Mouse (Mus musculus) limb, embryonic 13.5 days (tissue): Measurements from ENCODE around the gene Hint1. TPM values are rescaled to one million over a fixed set of nuclear protein-coding genes. Genes with fewer than 3 reads are reported as not detected.

Experiments
- ATAC-seq: fragments of 200-750 bp; cut with Nextera tagmentation; 2 replicates; pipeline ENCODE4 v1.8.0; 2017; ENCODE audit warnings: low read depth, moderate number of reproducible peaks, moderate TSS enrichment; ENCODE audit not compliant: low FRiP score
- H3K27ac ChIP-seq: fragments of 300-500 bp; sonication (generic); 2 replicates; pipeline ENCODE4 v1.5.1; 2015; ENCODE audit warnings: inconsistent platforms, mild to moderate bottlenecking, moderate library complexity
- H3K27me3 ChIP-seq: fragments of 300-500 bp; sonication (generic); 2 replicates; pipeline ENCODE4 v1.6.1; 2015; ENCODE audit warnings: mild to moderate bottlenecking, inconsistent platforms
- H3K36me3 ChIP-seq: fragments of 300-500 bp; sonication (generic); 2 replicates; pipeline ENCODE4 v1.6.1; 2015; ENCODE audit warnings: inconsistent platforms, mild to moderate bottlenecking, moderate library complexity
- H3K4me1 ChIP-seq: fragments of 300-500 bp; sonication (generic); 2 replicates; pipeline ENCODE4 v1.6.1; 2015; ENCODE audit warnings: inconsistent platforms
- H3K4me2 ChIP-seq: fragments of 300-500 bp; sonication (generic); replicated peaks from 2 replicates; pipeline ENCODE4 v1.6.1; 2015; ENCODE audit warnings: inconsistent platforms, mild to moderate bottlenecking, moderate library complexity
- H3K4me3 ChIP-seq: fragments of 300-500 bp; sonication (generic); 2 replicates; pipeline ENCODE4 v1.5.1; 2015; ENCODE audit warnings: moderate library complexity, mild to moderate bottlenecking, inconsistent platforms
- H3K9ac ChIP-seq: fragments of 300-500 bp; sonication (generic); 2 replicates; pipeline ENCODE4 v1.6.1; 2015; ENCODE audit warnings: mild to moderate bottlenecking, inconsistent platforms
- H3K9me3 ChIP-seq: fragments of 300-500 bp; sonication (generic); 2 replicates; pipeline ENCODE4 v1.6.1; 2016; ENCODE audit warnings: inconsistent platforms
- WGBS: fragments of 180-500 bp; shearing (Covaris S2); methylation state at CpG from one replicate; pipeline ENCODE4 v1.1.7; 2015; 5-methylcytosine and 5-hydroxymethylcytosine counted together
- polyA plus RNA-seq: library from polyadenylated mRNA; unstranded; fragments of >200 nt; fragmentation: Nextera tagmentation; extraction: Ambion mirVana; gene quantifications from 2 replicates; pipeline ENCODE4 v1.2.1, GENCODE M21; 2015

Hint1 gene
- polyA plus RNA-seq, 1 experiment from 2014 or later: 607 TPM

DNA sequence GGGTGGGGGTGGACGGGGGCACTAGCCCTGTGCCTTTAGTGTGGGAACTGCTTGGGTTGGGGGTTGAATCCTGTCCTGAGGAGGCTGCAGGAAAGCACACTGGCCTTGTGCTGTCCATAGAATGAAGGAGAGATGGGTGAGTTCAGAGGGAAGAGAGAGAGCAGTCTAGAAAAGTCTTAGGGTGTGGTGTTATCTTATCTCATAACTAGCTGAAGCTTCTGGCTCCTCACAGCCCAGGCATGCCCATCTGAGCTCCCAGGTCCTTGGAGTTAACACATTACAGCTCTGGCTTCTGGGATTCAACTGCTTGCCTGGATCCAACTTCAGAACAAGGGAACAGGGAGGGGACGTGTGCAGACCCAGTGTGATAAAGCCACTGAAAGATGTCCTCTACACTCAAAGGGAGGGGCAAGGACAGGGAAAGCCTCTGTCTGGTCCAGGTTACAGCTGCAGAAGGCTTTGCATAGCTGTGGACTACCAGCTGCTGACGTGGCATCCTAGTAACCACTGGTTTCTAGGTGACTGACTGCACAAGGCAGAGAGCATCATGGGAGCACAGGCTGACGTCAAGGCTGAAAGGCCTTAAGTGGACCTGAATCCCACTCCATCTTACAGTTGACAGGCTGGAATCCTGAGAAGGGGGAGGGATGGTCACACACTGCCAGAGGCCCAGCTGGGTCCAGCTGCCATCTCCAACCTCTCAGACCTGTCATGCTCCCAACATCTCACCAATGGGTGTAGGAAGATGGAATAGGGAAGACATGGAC is 37.9 kb downstream of the Hint1 start:
- Histone ChIP-seq H3K4me3 (no peak overlapping the region), H3K9me3 (no peaks in the 10 kb centered on the region), H3K4me2 (no peak overlapping the region), H3K27ac (no peak overlapping the region), H3K4me1 (peaks cover 12% of the 10 kb centered on the region), H3K36me3 (peaks cover 6% of the 10 kb centered on the region), H3K9ac (no peak overlapping the region), H3K27me3 (peaks cover 8% of the 10 kb centered on the region; the same call in 1 of the 2 replicates)
- no peak for ATAC-seq
- 45% methylated on average over 4 of the region's 4 CpGs for WGBS

DNA sequence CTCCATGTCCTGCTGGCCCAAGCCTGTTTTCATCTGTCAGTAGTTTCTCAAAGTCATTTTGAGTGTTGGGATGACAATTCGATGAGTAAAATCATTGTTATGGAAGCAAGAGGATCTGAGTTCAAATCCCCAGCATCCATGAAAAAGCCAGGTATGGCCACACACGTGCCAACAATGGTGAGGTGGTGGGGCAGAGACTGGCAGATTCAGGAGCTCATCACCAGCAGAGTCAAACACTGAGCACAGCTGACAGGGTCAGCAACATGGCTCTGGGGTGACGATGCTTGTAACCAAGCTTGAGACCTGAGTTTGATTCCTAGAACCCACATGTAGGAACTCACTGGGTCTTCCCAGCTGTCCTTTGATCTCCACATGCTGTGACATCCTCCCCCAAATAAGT is 38.9 kb downstream of the Hint1 start:
- Histone ChIP-seq H3K36me3 (peaks cover 15% of the 10 kb centered on the region), H3K9me3 (no peaks in the 10 kb centered on the region)
- no peak for ATAC-seq

GRCm38 (mm10) chr11:54905931-54906330 is 39.7 kb downstream of the Hint1 start:
- 59% methylated on average over 4 of the region's 4 CpGs for WGBS
- no peaks in the 10 kb centered on the region for H3K9me3 ChIP-seq

More for the DNA sequence above, 38.9 kb downstream of the Hint1 start:
- no peak overlapping the region for H3K9ac ChIP-seq
- H3K4me1 ChIP-seq: peaks cover 12% of the 10 kb centered on the region
- no peak overlapping the region for H3K4me2 ChIP-seq
- H3K27ac ChIP-seq: no peak overlapping the region
- 86% methylated on average over 3 of the region's 3 CpGs for WGBS
- peaks cover 8% of the 10 kb centered on the region; the same call in 1 of the 2 replicates for H3K27me3 ChIP-seq
- no peak overlapping the region for H3K4me3 ChIP-seq

GRCm38 (mm10) chr11:54906466-54906865 is 40.3 kb downstream of the Hint1 start:
- WGBS: 73% methylated on average over 4 of the region's 4 CpGs
- ATAC-seq: no peak
- no peak overlapping the region for H3K27ac ChIP-seq
- H3K27me3 ChIP-seq: peaks cover 7% of the 10 kb centered on the region; the same call in 1 of the 2 replicates
- H3K4me3 ChIP-seq: no peak overlapping the region
- no peak overlapping the region for H3K9ac ChIP-seq
- H3K4me2 ChIP-seq: no peak overlapping the region
- H3K9me3 ChIP-seq: no peaks in the 10 kb centered on the region
- H3K4me1 ChIP-seq: peaks cover 12% of the 10 kb centered on the region
- H3K36me3 ChIP-seq: peaks cover 29% of the 10 kb centered on the region

More at GRCm38 (mm10) chr11:54905931-54906330, 39.7 kb downstream of the Hint1 start:
- no peak overlapping the region for H3K4me2 ChIP-seq
- H3K36me3 ChIP-seq: peaks cover 24% of the 10 kb centered on the region
- peaks cover 12% of the 10 kb centered on the region for H3K4me1 ChIP-seq
- H3K9ac ChIP-seq: no peak overlapping the region
- no peak overlapping the region for H3K27ac ChIP-seq
- H3K27me3 ChIP-seq: peaks cover 8% of the 10 kb centered on the region; the same call in 1 of the 2 replicates
- no peak overlapping the region for H3K4me3 ChIP-seq
- no peak for ATAC-seq

- no peak overlapping the region for H3K4me2 ChIP-seq
- no peak overlapping the region for H3K27ac ChIP-seq
- H3K9me3 ChIP-seq: no peaks in the 10 kb centered on the region
- H3K36me3 ChIP-seq: peaks cover 35% of the 10 kb centered on the region
- H3K4me3 ChIP-seq: no peak overlapping the region
- H3K9ac ChIP-seq: no peak overlapping the region
- no peak for ATAC-seq
- 88% methylated on average over 5 of the region's 5 CpGs for WGBS
- peaks cover 12% of the 10 kb centered on the region for H3K4me1 ChIP-seq
- H3K27me3 ChIP-seq: 0 out of 2 replicates have a peak, but pooled peaks cover 4% of the 10 kb centered on the region
These were observed 41.1 kb downstream of the Hint1 start for GRCm38 (mm10) chr11:54907259-54907658.

- H3K27me3 ChIP-seq: no peaks in the 10 kb centered on the region
- no peak overlapping the region for H3K4me2 ChIP-seq
- H3K4me1 ChIP-seq: no peaks in the 10 kb centered on the region
- WGBS: 95% methylated on average over 11 of the region's 11 CpGs
- no peak overlapping the region for H3K4me3 ChIP-seq
- no peak for ATAC-seq
- H3K27ac ChIP-seq: no peak overlapping the region
- peaks cover 54% of the 10 kb centered on the region for H3K36me3 ChIP-seq
- no peaks in the 10 kb centered on the region for H3K9me3 ChIP-seq
- H3K9ac ChIP-seq: no peak overlapping the region
These were observed 43.1 kb downstream of the Hint1 start for GRCm38 (mm10) chr11:54909273-54909672.

- H3K4me3 ChIP-seq: no peak overlapping the region
- H3K9me3 ChIP-seq: no peaks in the 10 kb centered on the region
- no peaks in the 10 kb centered on the region for H3K4me1 ChIP-seq
- H3K27ac ChIP-seq: no peak overlapping the region
- H3K36me3 ChIP-seq: peaks cover 63% of the 10 kb centered on the region
- H3K27me3 ChIP-seq: no peaks in the 10 kb centered on the region
- no peak overlapping the region for H3K4me2 ChIP-seq
- ATAC-seq: no peak
- H3K9ac ChIP-seq: no peak overlapping the region
- 88% methylated on average over 12 of the region's 12 CpGs for WGBS
These were observed 44.0 kb downstream of the Hint1 start for GRCm38 (mm10) chr11:54910081-54910665.

- no peak overlapping the region for H3K9ac ChIP-seq
- H3K27ac ChIP-seq: no peak overlapping the region
- no peaks in the 10 kb centered on the region for H3K4me1 ChIP-seq
- ATAC-seq: no peak
- no peaks in the 10 kb centered on the region for H3K9me3 ChIP-seq
- no peak overlapping the region for H3K4me3 ChIP-seq
- H3K27me3 ChIP-seq: no peaks in the 10 kb centered on the region
- H3K36me3 ChIP-seq: peaks cover 72% of the 10 kb centered on the region
- 91% methylated on average over 3 of the region's 3 CpGs for WGBS
- H3K4me2 ChIP-seq: no peak overlapping the region
These were observed 45.0 kb downstream of the Hint1 start for GRCm38 (mm10) chr11:54911201-54911600.

- 89% methylated on average over 7 of the region's 7 CpGs for WGBS
- ATAC-seq: no peak
- H3K4me1 ChIP-seq: no peaks in the 10 kb centered on the region
- no peak overlapping the region for H3K4me3 ChIP-seq
- H3K9me3 ChIP-seq: no peaks in the 10 kb centered on the region
- H3K36me3 ChIP-seq: peaks cover 78% of the 10 kb centered on the region
- no peak overlapping the region for H3K9ac ChIP-seq
- no peak overlapping the region for H3K27ac ChIP-seq
- H3K27me3 ChIP-seq: no peaks in the 10 kb centered on the region
- no peak overlapping the region for H3K4me2 ChIP-seq
These were observed 45.7 kb downstream of the Hint1 start for GRCm38 (mm10) chr11:54911671-54912502.

- ATAC-seq: no peak
- no peak overlapping the region for H3K4me2 ChIP-seq
- WGBS: 89% methylated on average over 9 of the region's 9 CpGs
- H3K36me3 ChIP-seq: peaks cover 87% of the 10 kb centered on the region
- H3K4me3 ChIP-seq: no peak overlapping the region
- H3K4me1 ChIP-seq: no peaks in the 10 kb centered on the region
- H3K9ac ChIP-seq: no peak overlapping the region
- H3K9me3 ChIP-seq: no peaks in the 10 kb centered on the region
- H3K27ac ChIP-seq: no peak overlapping the region
- H3K27me3 ChIP-seq: no peaks in the 10 kb centered on the region
These were observed 46.5 kb downstream of the Hint1 start for GRCm38 (mm10) chr11:54912503-54913316.

DNA sequence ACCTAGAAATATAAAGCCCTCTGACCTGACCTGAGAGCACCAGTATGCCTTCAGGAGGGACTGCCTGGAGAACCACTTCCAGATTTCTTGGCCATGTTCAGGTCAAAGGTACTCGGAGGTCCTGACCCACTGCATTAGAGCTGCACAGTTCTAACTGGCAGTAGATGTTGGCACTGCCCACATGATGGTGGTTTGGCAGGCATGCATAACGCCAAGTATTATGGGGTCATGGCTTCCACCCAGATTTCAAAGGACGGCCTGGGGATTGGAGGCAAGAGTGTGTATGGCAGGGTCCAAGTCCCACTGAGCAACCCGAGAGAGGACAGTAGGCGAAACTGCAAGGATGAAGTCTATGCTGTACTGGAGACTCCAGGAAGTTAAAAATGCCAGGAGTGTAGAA is 47.7 kb downstream of the Hint1 start:
- Histone ChIP-seq H3K36me3 (peaks cover 95% of the 10 kb centered on the region), H3K4me2 (no peak overlapping the region), H3K4me3 (no peak overlapping the region), H3K9me3 (no peaks in the 10 kb centered on the region), H3K9ac (no peak overlapping the region), H3K4me1 (no peaks in the 10 kb centered on the region), H3K27ac (no peak overlapping the region), H3K27me3 (no peaks in the 10 kb centered on the region)
- ATAC-seq: no peak
- 90% methylated on average over 5 of the region's 5 CpGs for WGBS
